ENCODE assay signal across 8 mouse cellular contexts in the genomic region with DNA sequence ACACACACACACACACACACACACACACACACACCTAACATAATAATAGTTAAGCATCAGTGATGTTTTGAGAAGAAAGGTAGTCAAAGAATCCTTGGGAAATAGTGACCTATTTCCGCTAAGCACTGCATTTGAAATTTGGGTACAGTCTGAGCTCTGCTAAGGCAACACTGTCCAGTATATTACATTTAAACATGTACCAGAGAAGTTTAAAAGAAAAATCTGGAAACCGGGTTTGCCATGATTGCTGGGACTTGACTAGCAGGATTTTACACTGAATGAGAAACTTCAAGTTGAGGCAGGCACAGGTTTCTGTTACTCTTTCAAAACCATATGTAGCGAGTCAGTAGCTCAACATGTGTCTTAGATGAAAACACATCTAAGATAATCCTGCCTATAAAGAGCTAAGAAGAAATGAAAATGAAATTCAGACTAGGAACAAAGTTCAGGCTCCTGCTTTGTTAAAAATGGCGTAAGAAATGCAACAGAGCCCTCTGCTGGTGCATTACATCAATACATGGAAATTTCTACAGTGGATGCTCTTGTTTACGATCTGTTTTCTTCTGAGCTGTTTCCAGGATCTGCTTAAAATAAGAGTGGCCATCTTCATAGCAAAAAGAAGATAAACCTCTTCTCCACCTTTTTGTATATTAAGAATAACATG. TPM values are rescaled to one million over a fixed set of nuclear protein-coding genes. Genes with fewer than 3 reads are reported as not detected.
A peak's percentile ranks its signal among the peaks of the same experiment; 100 is the strongest.
DNase-seq lines count a peak whose midpoint lies in the region; ATAC-seq and TF ChIP-seq lines count a peak whose summit lies in the region.

No protein-coding gene starts in this region.

- no peak overlapping the region for H3K4me3 ChIP-seq in gastrocnemius, adult 2 months

- no peak for DNase-seq in gastrocnemius, adult 2 months
- no peak for DNase-seq in gastrocnemius, adult 8-10 months (ENCODE audit: low spot score in 2 of 2)
- peak; percentile 4 for DNase-seq in 3134 (ENCODE audit: extremely low read depth, insufficient read length, low spot score)
- peak; percentile 29 to 56 for DNase-seq in cerebellum, postnatal 14 days
- DNase-seq in induced T-regulatory cell, adult 2 months (ENCODE audit: low read depth): peak; percentile 1
- DNase-seq in telencephalon, adult 2 months (ENCODE audit: low read depth, low spot score): peak; percentile 28

- ATAC-seq in monocyte, adult 5-6 weeks (replicated peaks; ENCODE audit: insufficient number of reproducible peaks, low FRiP score, low TSS enrichment, poor library complexity, severe bottlenecking): no peak
- no peak for ATAC-seq in erythroid progenitor cell, adult 5-6 weeks (replicated peaks; ENCODE audit: low FRiP score, poor library complexity, severe bottlenecking)

- peak; percentile 47 for TF ChIP-seq CTCF in gastrocnemius, adult 2 months (IDR thresholded peaks at IDR 0.05)

- intact Hi-C loops in gastrocnemius, adult 2 months (cut with DNase I): no loop called here

- no peak overlapping the region for H3K27ac ChIP-seq in gastrocnemius, adult 2 months

RNA-seq across cellular contexts. Expression of gene Crisp4, which starts 39.7 kb away (rescaled TPM):
- total RNA-seq in gastrocnemius, adult 2 months (2021): not detected
- total RNA-seq in gastrocnemius, adult 8-10 months (2022): not detected
- not detected in 3 replicates for total RNA-seq in monocyte, adult 5-6 weeks (2017)
- not detected in 2 replicates for total RNA-seq in erythroid progenitor cell, adult 5-6 weeks (2015; ENCODE audit: low replicate concordance)
- not detected in 2 replicates for total RNA-seq in erythroid progenitor cell, adult 5-6 weeks (2017; ENCODE audit: low replicate concordance)

Comparison
In these comparisons a context has a peak if more than half of its experiments do, and no peak if none do; other contexts are left out.
1. DNase-seq: peak in 3134 (single experiment), cerebellum, postnatal 14 days (2 of 2), induced T-regulatory cell, adult 2 months (single experiment) and telencephalon, adult 2 months (single experiment); none in gastrocnemius, adult 2 months (single experiment) and gastrocnemius, adult 8-10 months (0 of 2).